Mouse (Mus musculus): ENCODE measurements around the gene Gm42517. TPM values are rescaled to one million over a fixed set of nuclear protein-coding genes. Genes with fewer than 3 reads are reported as not detected.
A peak's percentile ranks its signal among the peaks of the same experiment; 100 is the strongest.

Gene Gm42517
- total RNA-seq (2014; rRNA removed): 93.4 and 97.0 TPM in 2 replicates
- polyA plus RNA-seq (2015; fragmentation: Nextera tagmentation; extraction: Ambion mirVana): 3.8 and 4.5 TPM in 2 replicates

DNA sequence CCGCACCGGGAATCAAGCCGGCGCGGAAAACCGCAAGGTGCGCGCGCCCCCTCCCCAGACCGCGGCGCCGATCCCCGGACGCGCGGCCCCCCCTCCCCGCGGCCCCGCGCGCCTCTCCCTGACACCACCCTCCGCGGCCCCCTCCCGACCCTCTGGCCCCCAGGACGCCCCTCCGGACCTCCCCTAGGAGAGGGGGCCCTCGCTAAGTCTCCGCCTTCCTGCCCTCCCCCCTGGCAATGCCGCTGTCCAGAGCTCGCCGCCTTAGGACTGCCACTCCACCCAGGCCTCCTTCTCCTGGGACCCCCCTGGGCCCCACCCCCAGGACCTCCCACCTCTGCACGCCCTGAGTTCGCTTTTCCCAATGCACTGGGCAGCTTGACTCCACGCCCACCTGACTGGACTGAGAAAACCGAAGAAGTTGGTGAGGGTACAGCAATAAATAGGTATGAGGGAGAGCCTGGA lies at the start of gene Gm42517:
Gene Gm42517 (minus strand): TSS at position 52 of the 462 bp plus-strand sequence.
- Histone ChIP-seq H3K4me1 (ENCODE audit: insufficient read depth, low read length) (peaks cover 4% of the 10 kb centered on the region; the same call in 1 of the 2 replicates), H3K27me3 (ENCODE audit: insufficient read depth, low read length) (peaks cover 42% of the 10 kb centered on the region), H3K27ac (peak within 1 kb of the TSS; percentile 71), H3K4me2 (ENCODE audit: low read depth, low read length) (peak within 1 kb of the TSS; percentile 88), H3K9me3 (ENCODE audit: low read length) (no peaks in the 10 kb centered on the region), H3K36me3 (ENCODE audit: insufficient read depth, low read length) (no peaks in the 10 kb centered on the region), H3K4me3 (ENCODE audit: low read length) (peak within 1 kb of the TSS; percentile 72), H3K9ac (replicated peaks; ENCODE audit: low read length) (peak within 1 kb of the TSS; percentile 79)
- ATAC-seq: peak; percentile 54
- WGBS: 5% methylated on average over 26 of the region's 36 CpGs
- no peak for TF ChIP-seq CTCF (IDR thresholded peaks at IDR 0.05; ENCODE audit: low read depth)
- peak; percentile 23 for DNase-seq (ENCODE audit: low spot score)

DNA sequence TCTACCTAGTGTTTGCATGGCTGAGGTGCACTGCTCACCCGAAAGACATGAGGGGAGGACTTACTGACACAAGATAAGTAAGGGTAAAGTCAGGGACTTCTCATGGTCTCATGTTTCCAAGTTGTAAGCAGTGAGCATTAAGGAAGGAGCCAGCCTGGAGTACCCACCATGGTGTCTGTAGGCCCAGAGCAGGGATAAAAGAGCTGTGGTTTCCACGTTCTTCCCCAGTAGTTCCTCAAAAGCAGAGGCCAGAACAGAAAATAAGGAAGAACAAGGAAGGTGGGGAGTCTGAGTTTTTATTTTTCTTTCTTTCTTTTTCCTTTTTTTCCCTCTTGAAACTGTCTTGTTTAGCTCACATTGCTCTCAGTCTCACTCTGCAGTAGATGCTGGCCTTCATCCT lies 47.0 kb upstream of the Gm42517 start:
- no peak for ATAC-seq
- no peaks in the 10 kb centered on the region for H3K27me3 ChIP-seq (ENCODE audit: insufficient read depth, low read length)
- H3K27ac ChIP-seq: no peak overlapping the region
- H3K9ac ChIP-seq (replicated peaks; ENCODE audit: low read length): no peak overlapping the region
- DNase-seq (ENCODE audit: low spot score): no peak
- TF ChIP-seq CTCF (IDR thresholded peaks at IDR 0.05; ENCODE audit: low read depth): no peak
- H3K4me2 ChIP-seq (ENCODE audit: low read depth, low read length): no peak overlapping the region
- H3K4me3 ChIP-seq (ENCODE audit: low read length): no peak overlapping the region
- no peaks in the 10 kb centered on the region for H3K36me3 ChIP-seq (ENCODE audit: insufficient read depth, low read length)
- 77% methylated on average over 2 of the region's 2 CpGs for WGBS
- H3K9me3 ChIP-seq (ENCODE audit: low read length): no peaks in the 10 kb centered on the region
- no peaks in the 10 kb centered on the region for H3K4me1 ChIP-seq (ENCODE audit: insufficient read depth, low read length)

DNA sequence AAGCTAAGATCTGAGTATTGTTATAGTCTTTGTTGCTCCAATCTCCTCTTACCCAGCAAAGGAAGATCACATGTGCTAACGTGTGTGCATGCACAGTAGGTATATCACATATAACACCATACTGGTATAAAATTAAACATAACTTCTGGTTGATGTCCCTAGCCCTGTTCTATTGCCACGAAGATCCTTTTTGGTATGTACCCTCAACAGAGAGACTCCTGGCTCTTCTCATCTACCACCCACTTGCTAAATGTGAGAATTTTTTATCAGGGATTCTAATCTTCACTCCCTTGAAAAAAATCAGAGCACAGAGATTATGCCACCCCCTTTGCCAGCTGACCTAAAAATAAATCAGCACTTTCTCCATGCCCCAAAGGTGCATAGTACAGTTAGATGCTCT lies 39.3 kb upstream of the Gm42517 start:
- H3K27me3 ChIP-seq (ENCODE audit: insufficient read depth, low read length): no peaks in the 10 kb centered on the region
- DNase-seq (ENCODE audit: low spot score): no peak
- no peak for TF ChIP-seq CTCF (IDR thresholded peaks at IDR 0.05; ENCODE audit: low read depth)
- H3K27ac ChIP-seq: no peak overlapping the region
- 75% methylated on average over 2 of the region's 2 CpGs for WGBS
- ATAC-seq: no peak
- H3K4me2 ChIP-seq (ENCODE audit: low read depth, low read length): no peak overlapping the region
- H3K4me1 ChIP-seq (ENCODE audit: insufficient read depth, low read length): no peaks in the 10 kb centered on the region
- H3K9me3 ChIP-seq (ENCODE audit: low read length): no peaks in the 10 kb centered on the region
- no peak overlapping the region for H3K4me3 ChIP-seq (ENCODE audit: low read length)
- no peak overlapping the region for H3K9ac ChIP-seq (replicated peaks; ENCODE audit: low read length)
- no peaks in the 10 kb centered on the region for H3K36me3 ChIP-seq (ENCODE audit: insufficient read depth, low read length)

DNA sequence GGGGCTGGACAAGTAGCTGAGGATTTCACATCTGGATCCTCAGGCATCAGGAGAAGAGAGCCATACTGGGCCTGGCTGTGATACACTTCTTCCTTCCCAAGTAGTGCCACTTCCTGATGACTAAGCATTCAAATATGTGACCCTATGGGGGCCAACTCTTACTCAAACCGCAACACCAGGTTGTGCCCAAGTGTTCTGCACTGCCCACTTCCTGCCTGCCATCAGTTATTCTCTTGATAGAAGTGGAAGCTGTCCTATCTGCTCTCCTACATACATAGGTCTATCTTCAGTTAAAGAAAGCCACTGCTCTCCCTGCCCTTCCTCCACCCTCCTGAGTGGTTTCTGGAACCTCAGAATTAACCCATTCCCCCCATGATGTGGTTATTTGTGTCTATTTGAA lies 37.7 kb upstream of the Gm42517 start:
- H3K27ac ChIP-seq: no peak overlapping the region
- no peak for ATAC-seq
- H3K9ac ChIP-seq (replicated peaks; ENCODE audit: low read length): no peak overlapping the region
- H3K27me3 ChIP-seq (ENCODE audit: insufficient read depth, low read length): no peaks in the 10 kb centered on the region
- no peaks in the 10 kb centered on the region for H3K9me3 ChIP-seq (ENCODE audit: low read length)
- no peaks in the 10 kb centered on the region for H3K36me3 ChIP-seq (ENCODE audit: insufficient read depth, low read length)
- DNase-seq (ENCODE audit: low spot score): no peak
- no peak overlapping the region for H3K4me2 ChIP-seq (ENCODE audit: low read depth, low read length)
- WGBS: 74% methylated on average over 1 of the region's 1 CpGs
- no peak for TF ChIP-seq CTCF (IDR thresholded peaks at IDR 0.05; ENCODE audit: low read depth)
- H3K4me3 ChIP-seq (ENCODE audit: low read length): no peak overlapping the region
- H3K4me1 ChIP-seq (ENCODE audit: insufficient read depth, low read length): no peaks in the 10 kb centered on the region

DNA sequence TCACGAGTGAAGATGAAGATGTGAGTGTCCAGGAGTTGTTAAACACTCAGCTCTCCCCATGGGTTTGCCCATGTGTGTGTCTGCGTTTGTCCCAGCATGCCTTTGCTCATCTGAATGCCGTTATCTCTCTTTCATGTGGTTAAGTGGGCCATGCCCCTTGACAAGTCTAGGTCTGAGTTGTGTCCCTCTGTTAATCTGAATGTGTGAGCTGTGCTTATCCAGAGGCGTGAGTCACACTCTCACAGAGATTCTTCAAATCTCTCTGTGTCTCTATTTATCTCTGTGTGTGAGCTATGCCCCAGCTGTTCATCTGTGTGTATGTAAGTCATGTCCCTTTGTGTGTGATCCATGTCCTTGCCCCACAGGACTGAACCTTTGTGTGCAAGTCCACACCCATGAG lies 35.7 kb upstream of the Gm42517 start:
- no peak overlapping the region for H3K27ac ChIP-seq
- no peak overlapping the region for H3K9ac ChIP-seq (replicated peaks; ENCODE audit: low read length)
- WGBS: 81% methylated on average over 4 of the region's 4 CpGs
- no peak for ATAC-seq
- no peaks in the 10 kb centered on the region for H3K36me3 ChIP-seq (ENCODE audit: insufficient read depth, low read length)
- H3K9me3 ChIP-seq (ENCODE audit: low read length): no peaks in the 10 kb centered on the region
- no peak overlapping the region for H3K4me2 ChIP-seq (ENCODE audit: low read depth, low read length)
- DNase-seq (ENCODE audit: low spot score): no peak
- TF ChIP-seq CTCF (IDR thresholded peaks at IDR 0.05; ENCODE audit: low read depth): no peak
- no peaks in the 10 kb centered on the region for H3K27me3 ChIP-seq (ENCODE audit: insufficient read depth, low read length)
- H3K4me3 ChIP-seq (ENCODE audit: low read length): no peak overlapping the region
- no peaks in the 10 kb centered on the region for H3K4me1 ChIP-seq (ENCODE audit: insufficient read depth, low read length)

DNA sequence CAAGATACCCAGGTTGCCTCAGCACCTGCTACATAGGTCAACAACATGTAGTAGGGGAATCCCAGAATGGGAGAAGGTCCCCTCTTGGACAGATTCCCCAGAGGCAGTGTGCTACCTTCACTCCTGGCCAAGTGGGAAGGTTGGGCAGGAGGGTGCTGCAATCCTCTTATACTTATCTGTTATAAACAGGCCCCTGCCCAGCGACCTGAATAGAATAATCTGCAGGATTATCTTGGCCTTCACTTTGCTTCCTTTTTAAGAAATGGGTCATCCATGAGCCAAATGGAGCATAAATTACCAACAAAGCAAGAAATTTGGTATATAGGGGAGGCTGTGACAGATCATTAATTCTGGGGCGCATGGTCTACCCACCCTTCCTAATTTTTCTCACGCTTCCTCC lies 22.0 kb upstream of the Gm42517 start:
- no peak overlapping the region for H3K4me3 ChIP-seq (ENCODE audit: low read length)
- no peak overlapping the region for H3K4me2 ChIP-seq (ENCODE audit: low read depth, low read length)
- no peak overlapping the region for H3K27ac ChIP-seq
- H3K9ac ChIP-seq (replicated peaks; ENCODE audit: low read length): no peak overlapping the region
- no peaks in the 10 kb centered on the region for H3K9me3 ChIP-seq (ENCODE audit: low read length)
- DNase-seq (ENCODE audit: low spot score) (no peak), ATAC-seq (no peak)
- no peak for TF ChIP-seq CTCF (IDR thresholded peaks at IDR 0.05; ENCODE audit: low read depth)
- H3K4me1 ChIP-seq (ENCODE audit: insufficient read depth, low read length): no peaks in the 10 kb centered on the region
- H3K36me3 ChIP-seq (ENCODE audit: insufficient read depth, low read length): no peaks in the 10 kb centered on the region
- 78% methylated on average over 3 of the region's 3 CpGs for WGBS
- H3K27me3 ChIP-seq (ENCODE audit: insufficient read depth, low read length): no peaks in the 10 kb centered on the region

DNA sequence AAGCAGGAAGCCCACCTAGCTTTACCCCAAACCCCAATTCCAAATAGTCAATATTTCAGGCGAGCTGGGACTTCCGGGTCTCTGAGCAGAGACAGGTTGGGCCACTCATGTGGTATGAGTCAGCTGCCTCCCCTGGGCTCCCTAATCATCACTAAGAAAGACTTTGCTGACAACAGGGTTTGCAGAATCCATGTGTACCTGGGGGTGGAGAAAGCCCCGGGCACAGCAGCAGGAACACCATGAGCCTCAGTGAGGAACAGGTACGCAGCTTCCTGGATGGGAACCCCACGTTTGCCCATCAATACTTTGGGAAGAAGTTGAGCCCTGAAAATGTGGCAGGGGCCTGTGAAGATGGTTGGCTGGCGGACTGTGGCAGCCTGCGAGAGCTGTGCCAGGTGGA lies 20.5 kb upstream of the Gm42517 start, which contains the start of gene Pde6b:
Gene Pde6b (plus strand): TSS at position 191 of the 400 bp plus-strand sequence.
- Histone ChIP-seq H3K4me1 (ENCODE audit: insufficient read depth, low read length) (no peaks in the 10 kb centered on the region), H3K9me3 (ENCODE audit: low read length) (no peaks in the 10 kb centered on the region), H3K4me2 (ENCODE audit: low read depth, low read length) (no peak within 1 kb of the TSS), H3K27me3 (ENCODE audit: insufficient read depth, low read length) (no peaks in the 10 kb centered on the region), H3K4me3 (ENCODE audit: low read length) (no peak within 1 kb of the TSS), H3K27ac (no peak within 1 kb of the TSS), H3K9ac (replicated peaks; ENCODE audit: low read length) (no peak within 1 kb of the TSS), H3K36me3 (ENCODE audit: insufficient read depth, low read length) (no peaks in the 10 kb centered on the region)
- ATAC-seq: no peak
- DNase-seq (ENCODE audit: low spot score): no peak
- WGBS: 81% methylated on average over 7 of the region's 7 CpGs
- TF ChIP-seq CTCF (IDR thresholded peaks at IDR 0.05; ENCODE audit: low read depth): no peak
